Mouse (Mus musculus) cerebellum, adult 2 months (tissue): Measurements from ENCODE around the gene Atp10b.

Source experiments
- CTCF ChIP-seq: fragments of 200-500 bp; IDR thresholded peaks from 2 replicates; pipeline ENCODE4 v1.5.1; 2011; ENCODE audit warnings: low read depth, mild to moderate bottlenecking, control low read depth, low read length, moderate library complexity, borderline replicate concordance; ENCODE audit not compliant: insufficient read depth
- POLR2A ChIP-seq: fragments of 200-500 bp; IDR thresholded peaks from 2 replicates; pipeline ENCODE4 v1.6.1; 2011; ENCODE audit warnings: low read length, control low read depth, borderline replicate concordance; ENCODE audit not compliant: insufficient read depth

DNA sequence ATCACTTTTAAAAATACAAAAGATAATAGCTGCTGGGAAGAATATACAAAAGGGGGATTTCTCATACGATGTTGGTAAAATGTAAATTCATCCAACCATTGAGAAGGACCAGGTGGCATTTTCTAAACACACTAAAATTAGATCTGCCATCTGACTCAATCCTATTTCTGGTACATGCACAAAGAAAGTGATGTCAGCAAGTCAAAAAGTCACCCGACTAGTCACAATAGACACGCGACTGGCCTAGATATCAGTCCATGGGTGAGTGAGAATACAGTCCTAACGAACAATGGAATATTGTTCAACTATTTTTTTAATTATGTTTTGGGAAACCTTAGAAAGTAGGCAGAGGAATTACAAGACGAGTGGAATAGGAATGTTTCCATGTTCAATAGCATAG, 147.9 kb downstream of the Atp10b start:
- TF ChIP-seq POLR2A (no peak), CTCF (no peak)
